Mouse (Mus musculus): ENCODE measurements at regions not wholly inside any gene's neighbourhood (a gene's known extent, or its start where the extent isn't known, plus 50 kb on each side); places are given as distances from the start of the nearest gene placed in this dataset.

DNA sequence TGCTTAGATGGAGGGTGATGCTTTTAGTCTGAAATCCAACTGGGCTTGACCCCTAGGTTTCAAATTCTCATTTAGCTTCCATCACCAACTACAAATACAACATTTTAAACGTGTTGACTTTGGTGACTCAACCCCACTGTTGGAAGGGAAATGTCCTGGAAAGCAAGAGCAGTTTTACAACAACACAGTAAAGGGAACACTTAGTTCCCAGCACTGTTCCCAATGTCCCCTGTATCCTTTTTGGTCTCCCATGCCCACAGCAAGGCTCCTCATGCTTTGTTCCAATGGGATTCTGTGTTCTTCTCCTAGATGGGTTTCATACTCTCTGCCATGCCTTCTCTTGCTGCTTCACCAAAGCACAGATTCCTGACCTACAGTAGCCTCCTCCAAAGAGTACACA lies 105.4 kb upstream of the Rgs17 start:
- TF ChIP-seq POLR2A (IDR thresholded peaks at IDR 0.05; ENCODE audit: borderline replicate concordance, extremely low read depth, insufficient read depth, insufficient read length, poor library complexity, severe bottlenecking) (no peak), CTCF (IDR thresholded peaks at IDR 0.05; ENCODE audit: borderline replicate concordance, extremely low read depth, insufficient read depth, insufficient read length) (no peak)

Measured in brain, embryonic 14.5 days (tissue).